Mouse (Mus musculus) hindbrain, embryonic 10.5 days (tissue): ENCODE results near the gene Nin. TPM values are rescaled to one million over a fixed set of nuclear protein-coding genes. Genes with fewer than 3 reads are reported as not detected.

Source experiments
- DNase-seq: peaks from one replicate; pipeline ENCODE4 v3.0.0-alpha.2; 2017; ENCODE audit warnings: low spot score
- H3K27ac ChIP-seq: fragments of 300-500 bp; sonication (generic); 2 replicates; pipeline ENCODE4 v1.5.1; 2016; ENCODE audit warnings: mild to moderate bottlenecking, moderate library complexity
- H3K27me3 ChIP-seq: fragments of 300-500 bp; sonication (generic); 2 replicates; pipeline ENCODE4 v1.6.1; 2016; ENCODE audit warnings: mild to moderate bottlenecking; ENCODE audit not compliant: poor library complexity, insufficient read depth, severe bottlenecking
- H3K36me3 ChIP-seq: fragments of 300-500 bp; sonication (generic); 2 replicates; pipeline ENCODE4 v1.6.1; 2016; ENCODE audit warnings: mild to moderate bottlenecking, moderate library complexity
- H3K4me1 ChIP-seq: fragments of 300-500 bp; sonication (generic); replicated peaks from 2 replicates; pipeline ENCODE4 v1.6.1; 2016; ENCODE audit warnings: mild to moderate bottlenecking
- H3K4me3 ChIP-seq: fragments of 300-500 bp; sonication (generic); 2 replicates; pipeline ENCODE4 v1.5.1; 2016; ENCODE audit warnings: mild to moderate bottlenecking, moderate library complexity
- H3K9me3 ChIP-seq: fragments of 300-500 bp; sonication (generic); 2 replicates; pipeline ENCODE4 v1.6.1; 2016; ENCODE audit warnings: mild to moderate bottlenecking, moderate library complexity
- WGBS: fragments of 180-500 bp; shearing (Covaris S2); methylation state at CpG from one replicate; pipeline ENCODE4 v1.1.7; 2016; 5-methylcytosine and 5-hydroxymethylcytosine counted together
- polyA plus RNA-seq: library from polyadenylated mRNA; unstranded; fragments of >200 nt; fragmentation: Nextera tagmentation; extraction: Ambion mirVana; gene quantifications from 2 replicates; pipeline ENCODE4 v1.2.1, GENCODE M21; 2016

Nin gene
- polyA plus RNA-seq, 1 experiment from 2014 or later = 10.3 TPM

DNA sequence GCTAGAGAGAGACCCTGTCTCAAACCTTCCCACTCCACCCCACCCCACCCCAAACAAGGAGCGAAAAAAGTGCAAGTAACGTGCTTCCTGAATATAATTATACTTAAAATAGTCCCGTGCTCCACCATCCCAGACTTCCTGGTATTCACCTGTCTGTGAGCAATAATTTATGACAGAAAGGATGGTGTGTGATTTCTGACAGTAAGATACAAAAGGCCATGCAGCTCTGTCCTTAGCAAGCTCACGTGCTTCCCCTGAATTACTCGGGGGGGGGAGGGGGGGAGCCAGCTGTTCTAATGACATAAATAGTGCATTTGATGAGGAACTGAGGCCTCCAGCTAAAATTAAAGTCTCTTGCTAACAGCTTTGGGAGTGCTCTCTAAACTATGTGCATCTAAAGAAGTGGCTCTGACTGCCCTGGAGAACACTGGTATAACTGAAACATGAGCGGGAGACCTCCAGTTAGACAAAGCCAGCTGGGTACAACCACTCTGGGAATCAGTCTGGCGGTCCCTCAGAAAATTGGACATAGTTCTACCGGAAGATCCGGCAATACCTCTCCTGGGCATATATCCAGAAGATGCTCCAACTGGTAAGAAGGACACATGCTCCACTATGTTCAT lies 136.0 kb downstream of the Nin start:
- no peak for DNase-seq
- peaks cover 75% of the 10 kb centered on the region for H3K36me3 ChIP-seq
- WGBS = 87% methylated on average over 9 of the region's 9 CpGs
- H3K27me3 ChIP-seq = no peaks in the 10 kb centered on the region
- H3K4me1 ChIP-seq = 0 out of 2 replicates have a peak, but pooled peaks cover 11% of the 10 kb centered on the region
- no peaks in the 10 kb centered on the region for H3K9me3 ChIP-seq
- no peak overlapping the region for H3K4me3 ChIP-seq
- no peak overlapping the region for H3K27ac ChIP-seq

DNA sequence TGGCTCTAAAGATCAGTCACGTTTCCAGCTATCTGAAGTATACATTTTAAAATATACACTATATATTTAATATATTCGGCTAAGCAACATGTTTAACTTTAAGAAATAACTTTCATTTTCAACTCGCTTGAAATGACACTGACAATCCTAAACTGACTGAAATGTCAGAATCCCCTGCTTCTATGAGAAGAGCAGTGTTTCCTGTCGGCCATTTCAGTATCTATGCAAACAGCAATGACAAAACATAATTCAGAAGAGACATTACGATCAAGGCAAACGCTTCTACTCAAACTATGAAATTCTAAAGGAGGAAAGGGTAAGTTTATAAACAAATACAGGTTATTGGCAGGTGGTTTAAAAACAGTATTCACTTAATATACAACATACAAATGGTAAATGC lies 136.8 kb downstream of the Nin start:
- Histone ChIP-seq H3K4me1 (0 out of 2 replicates have a peak, but pooled peaks cover 11% of the 10 kb centered on the region), H3K27ac (no peak overlapping the region), H3K27me3 (no peaks in the 10 kb centered on the region), H3K9me3 (no peaks in the 10 kb centered on the region), H3K4me3 (no peak overlapping the region), H3K36me3 (peaks cover 75% of the 10 kb centered on the region)
- 89% methylated on average over 6 of the region's 6 CpGs for WGBS
- no peak for DNase-seq

DNA sequence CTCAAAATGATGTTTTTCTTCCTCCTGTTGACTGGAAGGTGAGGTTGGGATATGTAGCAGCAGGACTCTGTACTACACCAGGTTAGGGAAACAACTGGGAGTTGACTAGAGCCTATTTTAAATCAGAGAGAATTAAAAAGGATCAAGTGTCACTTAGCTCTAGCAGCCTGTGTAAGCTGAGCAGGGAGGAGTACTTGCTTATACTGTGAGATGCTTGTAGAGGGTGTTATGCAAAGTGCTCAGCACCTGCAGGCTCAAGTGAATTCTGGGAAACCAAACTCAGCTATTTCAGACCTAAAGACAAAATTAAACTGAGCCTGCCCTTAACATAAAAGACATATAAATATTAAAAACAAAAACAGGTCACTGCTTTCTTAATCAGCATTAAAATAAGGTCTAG lies 139.9 kb downstream of the Nin start:
- Histone ChIP-seq H3K4me3 (no peak overlapping the region), H3K4me1 (0 out of 2 replicates have a peak, but pooled peaks cover 9% of the 10 kb centered on the region), H3K27ac (no peak overlapping the region), H3K9me3 (no peaks in the 10 kb centered on the region), H3K36me3 (peaks cover 81% of the 10 kb centered on the region), H3K27me3 (no peaks in the 10 kb centered on the region)
- DNase-seq = no peak

DNA sequence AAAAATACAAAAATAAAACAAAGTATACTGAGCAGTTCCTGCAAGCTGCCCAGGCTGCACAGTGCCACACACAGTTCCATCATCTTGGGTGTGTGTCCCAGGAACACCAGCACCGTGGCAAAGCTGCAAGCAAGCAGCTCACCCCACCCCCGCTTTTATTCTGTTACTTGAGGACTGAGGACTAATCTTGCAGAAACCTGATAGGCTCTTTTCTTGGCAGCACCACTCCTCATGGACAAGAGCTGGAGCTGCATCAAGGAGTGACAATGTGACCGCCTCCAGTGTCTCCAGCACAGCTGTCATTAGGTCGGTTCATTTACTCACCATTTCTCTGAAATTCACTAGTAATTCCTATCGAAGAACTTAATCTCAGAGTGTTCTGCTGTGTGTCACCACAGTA lies 145.4 kb downstream of the Nin start:
- H3K27me3 ChIP-seq = no peaks in the 10 kb centered on the region
- 80% methylated on average over 5 of the region's 5 CpGs for WGBS
- H3K4me3 ChIP-seq = no peak overlapping the region
- no peak for DNase-seq
- H3K36me3 ChIP-seq = peaks cover 98% of the 10 kb centered on the region
- no peak overlapping the region for H3K27ac ChIP-seq
- H3K9me3 ChIP-seq = no peaks in the 10 kb centered on the region
- no peaks in the 10 kb centered on the region for H3K4me1 ChIP-seq

DNA sequence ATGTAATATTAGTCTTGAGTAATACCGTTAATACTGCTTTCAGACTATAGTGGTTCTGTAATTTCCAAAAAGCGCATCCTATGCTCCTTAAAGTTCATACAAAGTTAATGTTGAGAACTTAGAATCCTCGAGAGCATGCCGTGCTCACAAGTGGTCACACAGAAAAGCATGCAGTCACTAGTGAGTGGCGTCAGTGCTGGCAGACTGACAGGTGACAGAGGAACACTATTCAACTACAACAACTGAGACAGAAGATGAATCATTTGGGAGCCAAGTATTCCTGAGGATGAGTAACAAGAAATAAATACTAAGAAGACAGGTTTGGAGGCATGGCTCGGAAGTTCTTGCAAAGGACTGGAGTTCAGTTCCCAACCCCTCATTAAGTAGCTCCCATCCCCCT lies 146.4 kb downstream of the Nin start:
- DNase-seq = no peak
- no peak overlapping the region for H3K27ac ChIP-seq
- no peaks in the 10 kb centered on the region for H3K4me1 ChIP-seq
- 93% methylated on average over 6 of the region's 6 CpGs for WGBS
- peaks cover 98% of the 10 kb centered on the region for H3K36me3 ChIP-seq
- H3K9me3 ChIP-seq = no peaks in the 10 kb centered on the region
- no peak overlapping the region for H3K4me3 ChIP-seq
- H3K27me3 ChIP-seq = no peaks in the 10 kb centered on the region

DNA sequence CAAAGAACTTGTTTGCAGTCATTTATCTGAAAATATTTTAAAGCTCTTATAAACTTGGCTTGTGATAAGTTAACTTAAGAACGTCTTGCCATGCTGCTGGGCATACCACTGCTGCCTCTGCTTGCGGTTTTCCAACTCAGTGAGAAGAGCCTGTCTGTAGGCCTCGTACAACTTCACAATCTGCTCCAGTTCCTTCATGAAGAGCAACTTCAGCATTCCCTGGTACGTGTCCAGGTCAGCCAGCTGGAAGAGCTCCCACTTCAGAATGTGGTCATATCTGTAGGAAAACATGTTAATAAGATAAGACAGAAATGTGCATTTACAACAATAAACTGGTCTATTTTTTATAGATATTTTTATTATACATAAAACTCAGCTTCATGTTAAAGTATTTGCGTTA lies 147.4 kb downstream of the Nin start:
- Histone ChIP-seq H3K27me3 (no peaks in the 10 kb centered on the region), H3K4me3 (no peak overlapping the region), H3K9me3 (no peaks in the 10 kb centered on the region), H3K27ac (no peak overlapping the region), H3K36me3 (peaks cover 98% of the 10 kb centered on the region), H3K4me1 (no peaks in the 10 kb centered on the region)
- 94% methylated on average over 5 of the region's 5 CpGs for WGBS
- no peak for DNase-seq

DNA sequence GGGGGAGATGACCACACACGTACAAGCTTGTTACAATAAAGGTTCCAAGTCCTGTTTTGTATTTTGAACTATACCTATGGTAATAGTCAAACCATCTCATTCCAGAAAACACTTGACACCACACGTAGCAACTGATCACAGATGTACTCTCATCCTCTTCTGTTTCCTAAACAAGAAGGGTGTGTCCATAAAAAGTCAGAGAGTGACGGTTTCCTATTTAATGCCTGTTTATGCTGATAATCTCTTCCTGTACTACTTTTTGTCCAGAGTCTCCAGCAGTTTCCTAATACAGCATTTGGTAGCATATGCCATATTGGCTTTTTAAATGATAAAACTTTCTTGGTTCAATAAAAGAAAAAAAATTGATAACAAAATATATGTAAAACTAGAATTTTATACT lies 147.9 kb downstream of the Nin start:
- Histone ChIP-seq H3K4me1 (no peaks in the 10 kb centered on the region), H3K4me3 (no peak overlapping the region), H3K9me3 (no peaks in the 10 kb centered on the region), H3K36me3 (peaks cover 98% of the 10 kb centered on the region), H3K27me3 (no peaks in the 10 kb centered on the region), H3K27ac (no peak overlapping the region)
- no peak for DNase-seq
- WGBS = 89% methylated on average over 3 of the region's 3 CpGs

DNA sequence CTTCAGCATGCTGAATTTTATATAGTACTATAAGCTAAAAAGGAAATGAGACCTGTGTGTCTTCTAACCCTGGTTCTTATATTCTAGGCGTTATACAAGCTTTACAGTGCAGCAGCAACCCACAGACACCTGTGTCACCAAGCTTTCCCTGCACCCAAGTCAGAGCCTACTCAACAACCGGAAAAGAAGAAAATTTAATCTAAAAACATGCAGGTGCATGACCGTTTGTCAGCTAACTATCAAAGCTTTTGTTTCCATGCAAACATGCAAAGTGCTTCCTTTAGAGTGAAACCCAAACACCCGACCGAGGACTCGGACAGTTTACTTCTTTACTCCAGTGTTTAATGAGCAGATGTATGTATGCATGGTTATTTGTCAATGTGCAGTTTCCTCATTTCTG lies 150.4 kb downstream of the Nin start:
- no peak overlapping the region for H3K4me3 ChIP-seq
- WGBS = 89% methylated on average over 6 of the region's 6 CpGs
- H3K36me3 ChIP-seq = peaks cover 94% of the 10 kb centered on the region
- H3K27ac ChIP-seq = no peak overlapping the region
- H3K4me1 ChIP-seq = no peaks in the 10 kb centered on the region
- H3K27me3 ChIP-seq = no peaks in the 10 kb centered on the region
- H3K9me3 ChIP-seq = no peaks in the 10 kb centered on the region
- DNase-seq = no peak

DNA sequence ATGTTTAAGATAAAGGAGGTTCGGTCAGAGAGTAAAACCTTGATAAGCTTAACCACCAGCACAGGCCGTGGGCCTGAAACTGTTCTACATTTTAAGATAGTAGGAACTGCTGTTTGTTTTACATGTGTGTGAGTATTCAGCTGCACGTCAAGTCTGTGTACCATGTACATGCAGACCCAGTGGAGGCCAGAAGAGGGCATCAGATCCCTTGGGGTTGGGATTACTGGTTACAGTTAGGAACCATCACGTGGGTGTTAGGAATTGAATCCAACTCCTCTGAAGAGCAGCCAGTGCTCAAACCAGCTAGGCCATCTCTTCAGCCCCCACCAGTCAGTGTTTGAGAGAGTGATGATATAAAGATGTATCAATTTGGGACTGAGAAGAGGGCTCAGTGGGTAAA lies 151.0 kb downstream of the Nin start:
- no peaks in the 10 kb centered on the region for H3K27me3 ChIP-seq
- 73% methylated on average over 4 of the region's 4 CpGs for WGBS
- no peak overlapping the region for H3K27ac ChIP-seq
- no peaks in the 10 kb centered on the region for H3K4me1 ChIP-seq
- H3K4me3 ChIP-seq = no peak overlapping the region
- H3K36me3 ChIP-seq = peaks cover 90% of the 10 kb centered on the region
- DNase-seq = peak; percentile 43
- no peaks in the 10 kb centered on the region for H3K9me3 ChIP-seq

Other genes starting within 250 kb of the Nin start
- 22.5 and 45.8 TPM in 2 replicates for gene Atl1, start 221.1 kb downstream of the Nin start, polyA plus RNA-seq
- gene Map4k5, start 220.5 kb downstream of the Nin start, polyA plus RNA-seq = 23.2 and 25.2 TPM in 2 replicates
- 5.2 and 5.4 TPM in 2 replicates for gene Sav1, start 126.7 kb downstream of the Nin start, polyA plus RNA-seq
- not detected in 2 replicates for gene Abhd12b, start 40.4 kb upstream of the Nin start, polyA plus RNA-seq
- 9.3 and 10.0 TPM in 2 replicates for gene Pygl, start 117.8 kb upstream of the Nin start, polyA plus RNA-seq
- gene Trim9, start 233.9 kb upstream of the Nin start, polyA plus RNA-seq = 16.7 and 21.6 TPM in 2 replicates